Mouse (Mus musculus) lung, postnatal 36 days (tissue): Measurements from ENCODE around the gene Prpf39.

Experiments used
- DNase-seq: peaks from one replicate; pipeline ENCODE4 v3.0.0; 2022; ENCODE audit warnings: mixed read lengths

Gene Prpf39

DNA sequence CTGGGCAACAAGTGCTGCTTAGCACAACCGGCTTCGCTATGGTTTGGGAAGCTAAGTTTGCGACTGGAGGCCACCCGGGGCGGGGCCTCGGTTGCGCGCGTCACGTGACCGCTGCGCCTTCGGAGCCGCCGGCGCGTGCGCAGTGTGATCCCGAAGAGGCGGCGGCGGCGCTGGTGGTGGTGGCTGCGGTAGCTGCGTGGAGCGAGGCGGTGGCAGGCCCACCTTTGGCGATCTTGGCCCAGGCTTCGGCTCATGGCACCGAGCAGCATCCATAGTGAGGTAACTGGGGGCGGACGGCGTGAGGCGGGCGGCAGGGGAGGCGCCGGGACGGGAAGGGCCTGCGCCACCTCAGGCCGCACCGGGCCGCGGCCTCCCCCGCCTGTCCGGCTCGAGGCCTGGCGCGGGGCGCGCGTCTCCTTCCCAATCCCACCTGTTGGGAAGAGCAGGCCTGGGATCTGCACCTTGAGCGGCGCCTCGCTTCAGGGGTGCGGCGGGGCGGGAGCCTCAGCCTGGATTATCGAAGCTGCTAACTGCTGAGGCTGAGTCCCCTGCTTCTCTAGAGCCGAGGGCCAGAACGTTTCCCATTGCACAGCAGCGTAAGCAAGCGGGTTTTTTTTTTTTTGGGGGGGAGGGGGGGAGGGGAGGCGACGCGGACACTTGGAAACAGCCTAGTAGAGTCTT lies at the start of gene Prpf39:
Gene Prpf39, plus strand, starts transcription at position 144 of the 681 bp plus-strand sequence.
- DNase-seq, result peak; percentile 94

DNA sequence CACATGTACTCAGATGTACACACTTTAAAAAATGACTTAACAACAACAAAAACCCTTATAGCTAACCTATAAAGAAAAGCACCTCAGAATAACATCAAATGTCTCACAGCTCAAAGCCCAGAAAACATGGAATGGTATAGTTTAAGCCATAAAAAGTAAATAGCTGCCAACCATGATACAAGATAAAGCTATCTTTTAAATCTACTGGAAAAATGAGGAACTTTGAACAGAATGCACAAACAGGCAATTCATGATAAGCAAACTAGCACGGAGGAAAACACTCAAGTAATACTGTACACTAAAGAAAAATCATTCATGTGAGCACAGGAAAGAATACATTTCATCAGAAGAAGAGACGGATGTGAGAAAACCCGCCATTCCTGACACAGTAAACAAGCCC lies 28.4 kb upstream of the Prpf39 start:
- DNase-seq, result no peak

DNA sequence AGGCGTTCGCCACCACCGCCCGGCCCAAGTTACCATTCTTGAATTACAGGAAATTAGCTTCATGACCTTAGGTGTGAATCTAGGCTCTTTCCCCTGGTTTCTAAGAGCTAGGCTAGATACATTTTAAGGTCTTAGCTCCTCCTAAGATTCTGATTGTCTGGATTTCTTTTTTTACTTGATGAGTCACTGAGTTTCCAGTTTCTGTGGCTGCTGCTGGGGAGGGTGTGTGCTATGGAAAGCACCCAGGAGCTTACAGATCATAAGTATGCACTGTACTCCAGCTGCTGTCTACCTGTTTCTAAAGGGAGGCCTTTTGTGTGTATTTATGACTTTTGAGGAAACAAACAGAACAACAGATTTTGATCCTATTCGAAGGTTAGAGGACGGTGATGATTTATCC lies 13.3 kb upstream of the Prpf39 start:
- no peak for DNase-seq

GRCm38 (mm10) chr12:65035839-65036189 lies 319 bp upstream of the Prpf39 start:
- no peak for DNase-seq

DNA sequence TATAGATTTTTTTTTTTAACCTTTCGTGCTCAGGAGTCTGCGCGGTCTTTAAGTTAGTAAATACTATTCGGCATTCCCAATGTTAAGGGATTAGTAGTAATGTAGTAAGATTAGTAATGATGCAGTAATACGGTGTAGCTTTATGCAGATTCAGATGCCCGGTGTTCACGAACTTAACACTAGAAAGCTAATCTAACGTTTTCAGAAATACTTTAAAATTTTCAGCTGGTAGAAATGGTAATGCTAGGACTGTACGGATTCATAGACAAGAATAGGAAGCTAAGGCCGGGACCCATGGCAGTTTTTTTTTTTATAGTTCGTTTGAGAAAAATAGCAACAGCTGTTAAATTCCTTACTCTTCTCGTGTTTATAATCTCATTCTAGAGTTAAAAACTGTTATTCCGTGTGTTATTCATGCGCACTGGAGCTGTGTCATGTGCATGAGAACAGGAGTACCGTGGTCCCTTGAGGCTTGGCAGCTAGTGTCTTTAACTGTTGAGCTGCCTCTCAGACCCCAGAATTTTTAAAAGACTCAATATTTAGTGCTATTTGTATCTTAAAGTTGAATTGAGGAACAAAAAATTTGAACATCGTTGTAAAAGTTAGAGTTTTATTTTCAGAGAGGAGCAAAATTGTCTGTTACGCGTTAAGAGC lies 886 bp downstream of the Prpf39 start:
- no peak for DNase-seq

DNA sequence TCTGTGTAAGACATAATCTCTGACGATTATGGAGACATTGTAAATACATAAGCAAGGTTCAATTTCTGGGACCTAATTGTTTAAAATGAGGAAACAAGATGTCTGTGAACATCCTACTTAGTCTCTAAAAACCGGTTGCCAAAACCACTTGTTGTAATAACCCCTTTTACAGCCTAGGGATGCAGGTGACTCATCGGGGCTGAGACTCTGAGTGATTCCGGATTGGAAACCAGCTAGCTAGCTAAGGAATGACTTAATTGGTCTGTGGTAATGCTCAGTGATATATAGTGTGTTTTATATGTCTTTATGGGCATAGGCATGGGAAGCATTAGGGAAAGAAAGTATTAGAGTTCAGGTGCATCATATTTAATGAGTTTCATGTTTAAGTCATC lies 1.4 kb downstream of the Prpf39 start:
- DNase-seq, result peak; percentile 51

GRCm38 (mm10) chr12:65048799-65049198 lies 12.7 kb downstream of the Prpf39 start:
- DNase-seq, result no peak

GRCm38 (mm10) chr12:65058203-65058602 lies 22.1 kb downstream of the Prpf39 start:
- DNase-seq, result no peak

DNA sequence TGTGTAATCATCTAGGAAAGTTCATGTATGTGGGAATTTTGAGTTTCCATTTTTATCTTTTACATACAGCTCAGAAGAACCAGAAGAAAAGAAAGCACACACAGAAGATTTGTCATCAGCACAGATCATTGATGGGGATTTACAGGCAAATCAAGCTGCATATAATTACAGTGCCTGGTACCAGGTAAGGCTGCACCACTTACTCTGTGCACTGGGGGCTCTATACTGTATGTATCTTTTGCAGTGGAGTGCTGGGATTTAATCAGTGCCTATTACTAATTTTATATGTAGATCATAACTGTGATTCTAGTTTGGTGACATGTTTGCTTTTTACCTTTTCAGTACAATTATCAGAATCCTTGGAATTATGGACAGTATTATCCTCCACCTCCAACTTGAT lies 24.9 kb downstream of the Prpf39 start:
- DNase-seq, result no peak

DNA sequence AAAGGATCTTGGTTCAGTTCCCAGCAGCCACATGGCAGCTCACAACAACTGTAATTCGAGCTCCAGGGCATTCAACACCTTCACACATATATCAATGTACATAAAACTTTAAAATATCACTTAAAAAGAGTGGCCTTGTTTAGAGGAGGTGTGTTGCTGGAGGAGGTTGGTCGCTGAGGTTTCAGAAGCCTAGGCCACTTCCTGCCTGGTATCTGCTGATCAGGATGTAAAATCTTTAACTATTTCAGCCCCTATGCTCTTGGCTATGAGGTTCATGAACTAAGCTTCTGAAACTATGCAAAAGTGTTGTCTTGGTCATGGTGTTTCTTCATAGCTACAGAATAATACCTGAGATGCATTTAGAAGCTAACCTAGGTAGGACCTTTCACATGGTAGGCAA lies 29.1 kb downstream of the Prpf39 start:
- DNase-seq, result no peak

- DNase-seq, result no peak
Measured at GRCm38 (mm10) chr12:65066234-65066633, 30.1 kb downstream of the Prpf39 start.

- DNase-seq, result no peak
Measured at GRCm38 (mm10) chr12:65068409-65068808, 32.3 kb downstream of the Prpf39 start.

GRCm38 (mm10) chr12:65072911-65073610 lies 36.9 kb downstream of the Prpf39 start:
- DNase-seq, result no peak

DNA sequence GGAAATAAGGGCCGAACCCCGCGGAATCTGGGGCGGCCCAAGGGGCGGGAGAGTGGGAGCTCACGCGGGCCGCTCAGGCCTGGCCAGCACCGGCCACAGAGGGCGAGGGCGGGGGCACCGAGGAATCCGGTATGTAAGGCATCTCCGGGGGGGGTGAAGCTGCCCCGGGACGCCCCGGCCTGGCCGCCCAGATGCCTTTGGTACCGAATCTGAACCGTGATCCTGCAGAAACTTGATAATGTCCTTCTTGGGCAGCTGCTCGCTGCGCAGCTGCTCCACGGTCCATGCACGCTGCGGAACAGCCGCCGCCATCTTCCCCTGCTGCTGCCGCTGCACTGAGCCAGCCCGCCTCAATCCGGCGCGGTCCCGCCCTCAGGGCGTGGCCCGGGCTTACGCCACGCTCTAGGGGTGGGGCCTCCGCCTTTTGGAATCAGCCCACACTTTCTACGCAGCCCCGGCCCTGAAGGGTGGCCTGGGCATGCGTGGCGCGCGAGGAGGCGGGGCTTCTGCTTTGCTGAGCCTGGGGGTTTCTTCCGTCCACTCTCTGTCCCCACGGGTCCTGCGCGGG lies 37.6 kb downstream of the Prpf39 start, which contains the start of gene Fkbp3:
Gene Fkbp3, minus strand, starts transcription at position 397 of the 568 bp plus-strand sequence.
- DNase-seq, result peak; percentile 98

- no peak for DNase-seq
Measured at GRCm38 (mm10) chr12:65074651-65075050, 38.5 kb downstream of the Prpf39 start.

GRCm38 (mm10) chr12:65075085-65075732 lies 39.1 kb downstream of the Prpf39 start, which contains the start of gene Fancm:
Gene Fancm (plus strand): TSS chr12:65075603.
- peak; percentile 94 for DNase-seq

- no peak for DNase-seq
Measured at GRCm38 (mm10) chr12:65075733-65076310, 39.7 kb downstream of the Prpf39 start.

DNA sequence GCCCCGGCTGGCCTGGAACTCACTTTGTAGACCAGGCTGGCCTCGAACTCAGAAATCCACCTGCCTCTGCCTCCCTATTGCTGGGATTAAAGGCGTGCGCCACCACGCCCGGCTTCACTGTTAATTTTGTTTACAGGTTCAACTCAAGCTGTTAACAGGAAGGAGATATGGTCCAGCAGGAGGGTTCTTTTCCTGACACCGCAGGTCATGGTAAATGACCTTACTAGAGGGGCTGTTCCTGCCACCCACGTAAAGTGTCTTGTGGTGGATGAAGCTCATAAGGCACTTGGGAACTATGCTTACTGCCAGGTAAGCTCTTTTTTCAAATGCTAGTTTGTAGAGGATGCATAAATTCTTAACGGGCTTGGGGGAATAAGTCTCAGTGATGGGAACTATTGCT lies 40.8 kb downstream of the Prpf39 start:
- no peak for DNase-seq

DNA sequence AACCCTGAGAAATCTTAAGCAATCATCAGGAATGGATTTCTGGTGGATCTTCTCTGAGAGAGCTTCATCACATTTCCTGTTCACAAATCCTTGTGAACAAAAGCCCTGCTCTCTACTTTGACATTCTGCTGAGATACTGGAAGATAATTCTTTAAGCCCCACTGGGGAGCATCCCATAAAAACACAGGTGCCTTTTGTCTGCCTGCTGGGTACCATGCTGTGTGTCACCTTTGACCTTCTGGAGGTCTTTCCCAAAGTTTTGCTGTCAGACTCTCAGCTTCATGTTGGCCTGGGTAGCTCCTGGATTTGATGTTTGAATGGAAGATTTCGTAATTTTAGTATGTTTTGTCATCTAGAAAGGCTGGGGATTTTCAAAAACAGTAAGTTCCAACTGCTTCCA lies 72.6 kb downstream of the Prpf39 start:
- no peak for DNase-seq

DNA sequence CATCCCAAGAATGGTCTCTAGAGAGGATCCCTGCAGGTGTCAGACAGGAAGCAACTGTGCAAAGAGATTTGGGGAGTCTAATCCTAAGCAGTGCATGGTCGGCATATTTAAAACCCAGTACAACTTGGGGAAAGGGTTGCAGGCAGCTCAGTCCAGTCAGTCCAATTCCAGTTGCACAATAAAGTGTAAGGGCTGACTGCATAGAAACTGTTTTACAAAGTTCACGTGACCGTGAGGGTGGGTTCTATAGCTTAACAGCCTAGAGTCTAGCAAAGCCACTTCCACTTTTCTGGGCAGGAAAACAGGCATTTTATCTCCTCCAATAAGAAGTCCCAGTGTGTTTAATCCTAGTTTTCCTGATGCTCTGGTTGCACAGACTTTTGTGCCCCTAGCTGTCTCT lies 75.4 kb downstream of the Prpf39 start:
- DNase-seq, result no peak

DNA sequence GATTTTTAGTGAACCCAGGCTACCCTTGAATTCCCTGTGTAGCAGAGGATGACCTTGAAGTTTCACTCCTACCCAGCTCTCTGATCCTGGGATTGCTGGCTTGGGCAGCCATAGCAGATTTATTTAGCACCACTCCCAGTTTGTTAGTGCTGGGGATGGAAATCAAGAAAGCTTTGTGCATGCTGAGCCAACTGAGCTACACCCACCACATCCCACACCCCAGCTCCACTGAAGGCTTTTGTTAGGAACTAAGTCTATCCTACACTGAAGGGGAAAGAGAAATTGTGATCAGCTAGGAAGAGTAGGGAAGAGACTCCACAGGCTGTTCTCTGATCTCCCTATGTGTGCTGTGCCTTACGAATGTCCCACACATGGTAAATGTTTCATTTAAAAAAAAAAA lies 76.7 kb downstream of the Prpf39 start:
- no peak for DNase-seq
